Mouse (Mus musculus): ENCODE measurements around the gene Borcs6. TPM values are rescaled to one million over a fixed set of nuclear protein-coding genes. Genes with fewer than 3 reads are reported as not detected.

The Borcs6 gene
- total RNA-seq, 2 experiments from 2014 or later: 0.46 to 3.5 TPM

DNA sequence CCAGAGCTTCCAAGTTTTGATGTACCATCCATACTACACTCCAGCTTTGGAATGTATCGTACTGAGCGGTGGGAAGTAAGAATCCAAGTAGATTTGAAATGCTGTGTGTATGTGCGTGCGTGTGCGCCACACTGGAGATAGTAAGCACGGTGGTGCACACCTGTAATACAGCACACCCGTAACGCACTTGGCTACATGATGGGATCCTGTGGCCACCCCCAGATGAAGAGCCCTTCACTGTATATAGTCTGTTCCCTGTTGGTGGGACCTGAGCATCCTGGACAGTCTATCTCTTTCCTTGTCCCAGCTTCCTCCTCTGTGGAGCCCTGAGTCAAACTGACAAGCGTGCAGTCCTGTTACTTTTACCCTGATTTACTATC is 13.1 kb upstream of the Borcs6 start:
- ATAC-seq (replicated peaks; ENCODE audit: low FRiP score, low TSS enrichment, poor library complexity, severe bottlenecking): no peak

DNA sequence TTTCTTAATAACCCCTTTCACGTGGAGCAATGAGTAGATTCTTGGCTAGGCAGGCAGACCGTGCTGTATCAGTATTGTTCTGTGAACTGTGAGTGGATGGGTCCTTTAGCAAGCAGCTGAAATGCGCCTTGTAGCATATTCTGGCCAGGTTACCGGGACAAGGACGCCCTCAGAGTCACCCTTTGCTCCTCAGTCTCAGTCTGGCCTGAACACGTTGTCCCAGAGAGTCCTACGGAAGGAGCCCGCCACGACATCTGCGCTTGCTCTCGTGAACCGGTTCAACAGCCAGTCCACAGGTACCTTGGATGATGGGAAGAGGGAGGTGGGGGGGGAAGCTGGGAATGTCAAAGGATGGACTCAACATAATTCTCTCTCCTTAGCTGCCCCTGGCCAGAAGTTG is 11.9 kb upstream of the Borcs6 start:
- no peak for ATAC-seq (replicated peaks; ENCODE audit: low FRiP score, low TSS enrichment, poor library complexity, severe bottlenecking)

DNA sequence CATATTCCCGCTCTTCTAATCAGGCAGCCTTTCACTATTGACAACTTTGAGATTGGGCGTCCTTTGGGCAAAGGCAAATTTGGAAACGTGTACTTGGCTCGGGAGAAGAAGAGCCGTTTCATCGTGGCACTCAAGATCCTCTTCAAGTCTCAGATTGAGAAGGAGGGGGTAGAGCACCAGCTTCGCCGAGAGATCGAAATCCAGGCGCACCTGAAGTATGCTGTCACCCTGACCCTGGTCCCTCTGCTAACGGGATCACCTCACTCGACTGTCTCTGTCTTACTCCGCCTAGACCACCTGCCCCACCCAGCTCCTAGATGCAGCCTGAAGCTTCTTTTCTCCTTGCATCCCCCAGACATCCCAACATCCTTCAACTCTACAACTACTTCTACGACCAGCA is 11.4 kb upstream of the Borcs6 start:
- no peak for ATAC-seq (replicated peaks; ENCODE audit: low FRiP score, low TSS enrichment, poor library complexity, severe bottlenecking)

DNA sequence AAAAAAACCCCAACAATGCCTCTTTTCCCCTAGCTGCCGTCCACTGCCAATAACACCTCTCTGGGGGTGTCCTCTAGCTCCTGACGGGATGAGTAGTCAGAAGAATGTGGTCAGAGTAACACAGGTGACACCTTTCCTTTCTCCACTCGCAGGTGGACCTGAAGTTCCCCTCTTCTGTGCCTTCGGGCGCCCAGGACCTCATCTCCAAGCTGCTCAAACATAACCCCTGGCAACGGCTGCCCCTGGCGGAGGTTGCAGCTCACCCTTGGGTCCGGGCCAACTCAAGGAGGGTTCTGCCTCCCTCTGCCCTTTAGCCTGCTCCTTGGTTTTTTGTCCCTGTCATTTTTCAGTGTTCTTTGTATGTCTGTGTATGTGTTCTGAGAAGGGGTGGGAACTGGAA is 8.8 kb upstream of the Borcs6 start:
- ATAC-seq (replicated peaks; ENCODE audit: low FRiP score, low TSS enrichment, poor library complexity, severe bottlenecking): no peak

DNA sequence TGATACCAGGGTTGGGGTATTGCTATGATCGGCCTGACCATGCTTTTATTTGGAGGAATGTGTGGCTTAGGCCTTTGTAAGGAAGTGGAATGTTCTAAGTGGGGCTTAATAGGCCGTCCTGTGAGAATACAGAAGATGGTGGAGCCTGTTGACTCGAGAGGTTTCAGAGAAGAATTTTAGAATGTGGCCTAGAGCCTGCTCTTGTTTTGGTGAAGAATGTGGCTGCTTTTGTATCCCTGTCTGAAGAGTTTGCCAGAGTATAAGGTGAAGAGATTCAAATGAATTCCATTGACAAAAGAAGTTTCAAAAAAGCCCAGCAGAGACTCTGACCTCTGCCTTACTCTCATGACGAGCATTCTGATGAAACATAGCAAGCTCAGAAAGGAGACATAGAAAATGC is 7.7 kb upstream of the Borcs6 start:
- ATAC-seq (replicated peaks; ENCODE audit: low FRiP score, low TSS enrichment, poor library complexity, severe bottlenecking): no peak

DNA sequence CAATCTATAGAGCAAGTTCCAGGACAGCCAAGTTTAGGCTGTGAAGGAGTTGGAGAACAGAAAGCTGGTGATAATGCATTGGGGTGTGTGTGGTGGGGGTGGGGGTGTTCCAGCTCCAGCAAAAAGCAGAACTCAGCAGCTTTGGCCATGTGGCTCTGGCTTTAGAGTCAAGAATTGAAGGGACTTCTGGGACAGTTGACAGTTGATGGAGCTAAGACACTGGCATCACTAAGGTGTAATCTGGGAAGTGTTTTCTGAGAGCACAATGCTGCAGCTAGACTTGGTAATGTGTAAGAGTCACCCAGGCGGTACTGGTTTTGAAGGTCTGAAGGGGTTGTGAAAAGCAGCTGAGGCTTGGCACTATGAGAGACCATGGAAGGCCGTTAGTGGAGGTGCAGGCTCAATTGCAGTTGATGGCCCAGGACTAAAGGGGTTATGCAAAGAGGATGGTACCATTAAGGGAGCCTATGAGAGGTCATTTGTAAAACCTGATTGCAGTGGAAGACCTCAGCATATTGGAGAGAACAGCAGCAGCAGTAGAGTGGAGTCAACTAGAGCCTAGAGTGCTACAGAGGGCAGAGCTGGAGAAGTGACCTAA is 6.6 kb upstream of the Borcs6 start:
- no peak for ATAC-seq (replicated peaks; ENCODE audit: low FRiP score, low TSS enrichment, poor library complexity, severe bottlenecking)

DNA sequence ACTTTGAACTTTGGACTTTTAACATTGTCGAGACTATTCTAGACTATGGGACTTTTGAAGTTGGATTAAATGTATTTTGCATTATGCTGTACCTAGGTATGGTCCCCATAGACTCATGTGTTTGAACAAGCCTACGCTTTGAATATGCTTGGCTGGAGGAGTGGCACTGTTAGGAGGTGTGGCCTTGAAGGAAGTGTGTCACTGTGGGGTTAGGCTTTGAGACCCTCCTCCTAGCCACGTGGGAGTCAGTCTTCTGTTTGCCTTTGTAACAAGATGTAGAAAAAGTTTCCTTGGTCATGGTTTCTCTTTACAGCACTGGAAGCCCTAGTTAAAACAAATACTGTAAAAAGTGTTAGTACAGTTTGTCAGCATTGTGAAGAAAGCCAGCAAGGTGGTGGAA is 5.7 kb upstream of the Borcs6 start:
- ATAC-seq (replicated peaks; ENCODE audit: low FRiP score, low TSS enrichment, poor library complexity, severe bottlenecking): no peak

DNA sequence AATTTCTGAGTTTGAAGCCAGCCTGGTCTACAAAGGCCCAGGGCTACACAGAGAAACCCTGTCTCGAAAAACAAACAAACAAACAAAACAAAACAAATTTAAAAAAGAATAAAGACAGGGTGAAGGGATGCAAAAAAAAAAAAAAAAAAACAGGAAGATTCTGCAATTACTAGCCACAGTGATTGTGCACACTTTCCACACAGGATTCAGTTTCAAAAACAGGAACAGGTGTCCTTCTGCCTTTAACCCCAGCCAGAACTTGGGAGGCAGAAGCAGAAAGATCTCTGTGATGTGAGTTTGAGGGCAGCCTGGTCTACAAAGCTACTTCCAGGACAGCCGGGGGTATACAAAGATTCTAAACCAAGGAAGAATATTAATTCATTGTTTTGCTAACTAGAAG is 1.3 kb upstream of the Borcs6 start:
- no peak for ATAC-seq (replicated peaks; ENCODE audit: low FRiP score, low TSS enrichment, poor library complexity, severe bottlenecking)

DNA sequence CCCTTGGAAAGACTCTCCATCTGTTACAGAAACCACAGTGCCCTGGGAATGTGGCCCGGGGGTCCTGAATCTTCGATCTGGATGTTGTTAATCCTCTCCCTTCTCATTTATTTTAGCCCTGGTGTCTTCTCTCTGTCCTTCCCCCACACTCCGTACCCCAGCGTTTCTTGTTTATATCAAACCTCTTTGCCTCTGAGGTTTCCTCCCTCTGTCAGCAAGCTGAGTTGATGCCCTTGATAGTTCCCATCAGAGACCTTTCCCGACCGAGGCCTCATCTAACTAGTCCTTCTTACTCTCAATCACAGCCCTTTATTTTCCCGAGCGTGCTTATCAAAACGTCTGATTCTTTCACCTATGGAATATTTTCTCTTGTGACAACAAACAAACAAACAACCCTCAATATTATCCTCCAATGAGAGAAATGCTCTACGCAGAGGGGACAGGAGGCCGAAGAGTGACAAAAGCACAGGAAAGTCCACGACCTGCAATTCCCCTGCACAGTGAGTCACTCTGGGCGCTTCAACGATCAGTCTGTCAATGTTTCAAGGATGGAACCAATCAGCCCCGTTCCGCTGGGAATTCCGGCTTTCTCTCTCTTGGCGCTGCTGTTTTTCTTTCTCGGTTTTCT is 674 bp upstream of the Borcs6 start:
- no peak for ATAC-seq (replicated peaks; ENCODE audit: low FRiP score, low TSS enrichment, poor library complexity, severe bottlenecking)

DNA sequence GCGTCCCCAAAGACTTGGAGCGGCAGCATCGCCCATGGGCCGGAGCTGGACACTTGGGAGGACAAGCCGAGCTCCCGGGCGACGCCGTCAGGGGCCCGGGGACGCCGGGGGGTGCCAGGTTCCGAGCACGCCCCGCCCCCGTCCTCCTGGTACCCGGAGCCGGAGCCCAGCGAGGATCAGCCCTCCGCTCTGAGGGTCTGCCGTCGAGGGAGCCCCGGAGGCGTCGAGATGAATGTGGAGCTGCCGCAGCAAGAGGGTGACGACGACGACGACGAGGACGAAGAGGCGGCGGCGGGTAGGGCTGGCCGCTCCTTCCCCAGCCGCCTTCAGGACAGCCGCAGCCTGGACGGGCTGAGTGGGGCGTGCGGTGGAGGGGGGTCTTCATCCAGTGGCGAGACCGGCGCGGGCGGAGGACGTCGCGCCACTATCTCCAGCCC is 476 bp downstream of the Borcs6 start:
- ATAC-seq (replicated peaks; ENCODE audit: low FRiP score, low TSS enrichment, poor library complexity, severe bottlenecking): no peak

DNA sequence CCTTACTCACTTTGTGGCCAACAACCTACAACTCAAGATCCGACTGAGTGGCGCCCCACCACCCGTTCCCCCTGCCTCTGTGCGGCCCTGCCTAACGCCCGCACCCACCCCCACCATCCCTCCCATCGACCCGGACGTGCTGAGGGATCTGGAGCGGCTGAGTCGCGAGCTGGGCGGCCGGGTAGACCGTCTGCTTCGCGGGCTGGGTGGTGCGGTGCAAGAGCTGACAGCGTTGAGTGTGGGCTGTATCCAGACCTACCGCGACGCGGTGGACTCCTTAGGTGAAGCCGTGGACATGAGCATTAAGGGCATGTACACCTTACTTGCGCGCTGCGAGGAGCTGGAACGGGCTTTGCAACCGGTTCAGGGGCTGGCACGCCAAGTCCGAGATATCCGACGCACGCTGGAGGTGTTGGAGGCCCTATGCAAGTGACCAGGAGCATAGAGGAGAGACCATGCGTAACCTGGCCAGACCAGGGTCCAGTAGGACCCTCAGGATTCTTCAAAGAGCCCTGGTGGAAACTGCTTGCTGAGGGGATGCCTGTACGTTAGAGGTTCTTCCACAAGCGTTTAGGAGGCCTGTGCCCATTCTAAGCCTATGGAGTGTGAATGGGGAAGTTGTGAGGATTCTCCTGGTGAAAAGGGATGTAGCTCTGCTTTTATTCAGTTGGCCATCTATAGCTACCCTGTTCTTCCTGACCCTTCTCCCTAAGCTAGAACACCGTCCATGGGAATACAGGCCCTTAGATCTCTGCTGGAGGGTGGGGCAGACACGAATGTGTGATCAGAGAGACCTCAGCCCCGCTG is 1.1 kb downstream of the Borcs6 start:
- no peak for ATAC-seq (replicated peaks; ENCODE audit: low FRiP score, low TSS enrichment, poor library complexity, severe bottlenecking)

DNA sequence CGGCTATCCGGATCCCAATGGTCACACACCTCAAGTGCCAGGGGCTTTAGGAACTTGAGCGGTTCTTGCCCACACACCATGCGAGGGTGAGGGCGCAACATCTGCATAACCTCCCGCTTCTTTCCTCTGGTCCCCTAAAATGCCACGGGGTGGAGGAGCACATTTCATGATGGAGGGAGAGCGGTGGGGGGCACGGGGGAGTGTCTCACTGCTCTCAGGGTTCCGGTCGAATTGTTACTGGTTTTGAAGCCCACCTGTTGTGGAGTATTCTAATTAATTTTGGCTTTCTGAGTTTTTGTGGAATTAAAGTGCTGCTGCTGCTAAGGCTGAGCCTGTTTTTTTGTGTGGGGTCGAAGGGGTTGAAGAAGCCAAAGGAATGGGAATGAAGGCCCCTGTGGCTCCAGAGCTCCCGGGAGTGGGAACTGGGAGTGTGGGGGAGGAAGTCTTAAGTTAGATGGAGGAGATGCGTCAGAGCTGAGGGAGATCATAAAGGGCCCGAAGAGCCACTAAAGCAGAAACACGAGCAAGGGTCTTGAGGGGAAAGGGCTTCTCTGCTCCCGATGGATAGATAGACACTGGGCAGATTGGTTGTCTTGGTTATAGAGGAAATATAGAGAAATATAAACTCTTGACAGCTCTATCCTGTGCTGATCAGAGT is 1.9 kb downstream of the Borcs6 start:
- no peak for ATAC-seq (replicated peaks; ENCODE audit: low FRiP score, low TSS enrichment, poor library complexity, severe bottlenecking)

DNA sequence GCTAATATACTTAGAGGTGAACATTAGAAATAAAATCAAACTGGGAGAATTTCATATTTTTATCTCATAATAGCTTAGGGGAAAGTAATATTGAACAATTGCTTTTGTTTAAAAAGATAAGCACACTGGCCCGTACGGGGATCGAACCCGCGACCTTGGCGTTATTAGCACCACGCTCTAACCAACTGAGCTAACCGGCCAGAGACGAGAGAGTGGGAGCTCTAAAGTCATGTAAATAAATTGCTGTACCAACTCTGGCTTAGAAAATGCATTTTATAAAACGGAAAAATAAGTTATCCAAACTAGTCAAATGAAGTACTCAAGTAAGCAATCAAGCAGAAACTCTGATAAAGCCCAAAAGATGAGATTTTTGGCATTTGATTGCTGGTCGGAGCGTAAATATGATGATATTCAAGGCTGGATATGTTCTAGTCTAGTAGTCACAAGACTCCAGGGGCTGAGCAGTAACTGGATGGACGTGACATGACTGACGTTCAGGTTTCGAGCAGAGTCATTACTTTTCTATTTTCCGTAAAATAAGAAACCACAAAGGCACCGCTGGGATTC is 2.8 kb downstream of the Borcs6 start:
- ATAC-seq (replicated peaks; ENCODE audit: low FRiP score, low TSS enrichment, poor library complexity, severe bottlenecking): peak; percentile 36

DNA sequence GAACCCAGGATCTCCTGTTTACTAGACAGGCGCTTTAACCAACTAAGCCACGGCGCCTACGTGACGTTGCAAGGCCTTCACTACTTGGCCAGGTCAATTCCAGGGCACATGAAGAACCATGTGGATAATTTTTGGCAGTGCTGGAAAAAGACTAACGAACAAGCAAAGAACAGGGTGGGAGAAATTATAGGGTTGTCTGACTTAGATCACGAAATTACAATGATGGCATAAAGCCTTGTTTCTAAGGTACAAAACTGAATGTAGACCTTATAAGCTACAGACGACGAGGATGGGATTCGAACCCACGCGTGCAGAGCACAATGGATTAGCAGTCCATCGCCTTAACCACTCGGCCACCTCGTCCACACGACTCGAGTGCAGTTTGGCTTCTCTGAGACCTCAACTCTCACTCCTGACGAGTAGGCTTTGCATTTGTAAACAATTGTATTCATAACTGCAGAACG is 3.3 kb downstream of the Borcs6 start:
- peak; percentile 28 for ATAC-seq (replicated peaks; ENCODE audit: low FRiP score, low TSS enrichment, poor library complexity, severe bottlenecking)

DNA sequence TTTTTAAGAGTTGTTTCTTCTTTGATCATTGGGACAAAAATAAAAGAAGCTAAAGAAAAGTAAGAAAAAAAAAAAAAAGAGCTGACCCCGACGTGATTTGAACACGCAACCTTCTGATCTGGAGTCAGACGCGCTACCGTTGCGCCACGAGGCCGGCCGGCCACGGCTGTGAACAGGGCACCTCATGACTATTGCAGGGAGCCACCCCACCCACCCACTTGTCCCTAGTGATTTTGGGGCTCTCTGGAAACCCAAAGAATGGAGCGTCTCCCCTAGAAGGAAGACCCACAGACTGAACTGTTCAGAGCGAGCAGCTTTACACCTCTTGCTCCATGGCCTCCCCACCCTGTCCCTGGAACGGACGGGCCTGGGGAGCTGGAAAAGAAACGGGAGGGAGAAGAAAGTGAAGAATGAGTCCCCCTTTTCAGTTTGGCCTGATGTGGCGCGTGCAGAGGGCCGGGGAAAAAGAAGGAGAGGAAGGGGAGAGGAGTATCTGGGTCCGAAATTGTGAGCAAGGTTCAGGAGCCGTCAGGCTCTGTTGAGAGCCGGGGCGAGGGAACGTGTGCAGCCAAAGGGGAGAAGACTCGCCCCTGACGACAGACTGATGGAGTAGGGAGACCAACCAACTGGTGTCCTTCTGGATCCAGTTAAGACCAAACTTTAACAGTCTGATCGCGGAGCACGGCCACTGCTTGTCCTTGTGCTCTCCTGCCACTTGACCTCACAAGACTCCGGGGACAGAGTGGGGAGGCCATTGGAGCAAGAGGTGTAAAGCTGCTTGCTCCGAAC is 4.1 kb downstream of the Borcs6 start:
- ATAC-seq (replicated peaks; ENCODE audit: low FRiP score, low TSS enrichment, poor library complexity, severe bottlenecking): no peak

DNA sequence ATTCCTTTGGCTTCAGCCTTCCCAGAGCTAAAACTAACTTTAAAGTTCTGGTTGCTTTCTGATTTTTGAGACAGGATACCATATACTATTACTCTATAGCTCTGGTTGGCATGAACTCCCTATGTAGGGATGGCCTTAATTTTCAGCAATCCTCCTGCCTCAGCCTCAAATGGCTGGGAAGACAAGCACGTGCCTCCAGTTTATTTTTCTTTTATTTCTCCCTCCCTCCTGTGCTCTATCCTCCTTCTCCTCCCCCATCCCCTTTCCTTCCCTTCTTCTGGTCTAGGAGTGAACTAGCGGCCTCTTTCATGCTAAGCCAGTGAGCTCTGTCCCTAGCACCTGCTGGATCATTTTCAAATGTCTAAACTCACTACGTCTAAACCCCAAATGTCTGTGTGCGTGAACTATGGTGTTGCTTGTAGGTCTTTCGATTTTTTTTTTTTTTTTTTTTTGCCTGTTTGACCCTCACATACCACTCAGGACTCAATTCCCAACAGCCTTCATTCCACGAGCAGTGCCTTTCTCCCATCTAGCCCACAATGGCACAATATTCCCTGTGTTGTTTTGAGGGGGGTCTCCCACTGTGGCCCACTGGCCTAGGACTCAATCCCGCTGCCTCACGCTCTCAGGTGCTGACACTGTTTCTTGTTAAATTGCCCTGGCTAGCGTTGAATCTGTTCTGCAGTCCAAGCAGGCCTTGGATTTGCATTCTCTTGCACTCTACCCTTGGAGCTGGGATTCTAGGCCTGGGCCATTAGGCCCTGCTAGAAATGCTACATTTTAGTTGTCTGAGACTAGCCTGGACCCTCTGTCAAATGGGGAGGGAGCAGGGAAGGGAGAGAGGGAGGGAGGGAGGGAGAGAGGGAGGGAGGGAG is 5.0 kb downstream of the Borcs6 start:
- no peak for ATAC-seq (replicated peaks; ENCODE audit: low FRiP score, low TSS enrichment, poor library complexity, severe bottlenecking)

DNA sequence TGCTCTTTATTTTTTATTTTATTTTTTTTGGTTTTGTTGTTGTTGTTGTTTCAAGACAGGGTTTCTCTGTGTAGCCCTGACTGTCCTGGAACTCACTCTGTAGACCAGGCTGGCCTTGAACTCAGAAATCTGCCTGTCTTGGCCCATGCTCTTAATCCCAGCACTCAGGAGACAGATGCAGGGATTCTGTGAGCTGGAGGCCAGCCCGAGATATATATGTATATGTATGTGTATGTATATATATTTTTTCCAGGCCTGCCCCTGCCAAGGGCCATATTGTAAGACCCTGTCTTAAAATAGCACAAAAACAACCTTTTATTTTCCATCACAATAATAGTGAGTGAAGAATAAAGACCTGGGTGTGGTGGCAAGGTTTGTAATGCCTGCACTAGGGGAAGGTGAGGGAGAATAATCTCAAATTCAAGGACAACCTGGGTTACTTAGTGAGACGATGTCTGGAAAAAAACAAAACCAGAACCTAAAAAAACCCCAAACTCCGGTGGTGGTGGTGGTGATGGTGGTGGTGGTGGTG is 5.9 kb downstream of the Borcs6 start:
- ATAC-seq (replicated peaks; ENCODE audit: low FRiP score, low TSS enrichment, poor library complexity, severe bottlenecking): no peak

All from megakaryocyte-erythroid progenitor cell, adult 5-6 weeks (primary cell).